Mouse (Mus musculus) forebrain, embryonic 13.5 days (tissue): ENCODE data around the gene Mitf. TPM values are rescaled to one million over a fixed set of nuclear protein-coding genes. Genes with fewer than 3 reads are reported as not detected.

Experiments
- polyA plus RNA-seq: library from polyadenylated mRNA; unstranded; fragments of >200 nt; fragmentation: Nextera tagmentation; extraction: Ambion mirVana; gene quantifications from 2 replicates; pipeline ENCODE4 v1.2.1, GENCODE M21; 2015

Gene Mitf
- polyA plus RNA-seq, 1 experiment from 2014 or later: 1.0 TPM

Other genes with a start within 250 kb of the Mitf start
- 34.7 and 35.5 TPM in 2 replicates for gene Frmd4b, start 189.5 kb upstream of the Mitf start, polyA plus RNA-seq